Mouse (Mus musculus) spleen, adult 18-20 months (tissue): ENCODE measurements around the gene Dok1.
A peak's percentile ranks its signal among the peaks of the same experiment; 100 is the strongest.

Source experiments
- DNase-seq, 2 experiments: peaks; one replicate each; pipeline ENCODE4 v3.0.0; 2022; ENCODE audit warnings: mixed read lengths in 2 of 2

Gene Dok1

DNA sequence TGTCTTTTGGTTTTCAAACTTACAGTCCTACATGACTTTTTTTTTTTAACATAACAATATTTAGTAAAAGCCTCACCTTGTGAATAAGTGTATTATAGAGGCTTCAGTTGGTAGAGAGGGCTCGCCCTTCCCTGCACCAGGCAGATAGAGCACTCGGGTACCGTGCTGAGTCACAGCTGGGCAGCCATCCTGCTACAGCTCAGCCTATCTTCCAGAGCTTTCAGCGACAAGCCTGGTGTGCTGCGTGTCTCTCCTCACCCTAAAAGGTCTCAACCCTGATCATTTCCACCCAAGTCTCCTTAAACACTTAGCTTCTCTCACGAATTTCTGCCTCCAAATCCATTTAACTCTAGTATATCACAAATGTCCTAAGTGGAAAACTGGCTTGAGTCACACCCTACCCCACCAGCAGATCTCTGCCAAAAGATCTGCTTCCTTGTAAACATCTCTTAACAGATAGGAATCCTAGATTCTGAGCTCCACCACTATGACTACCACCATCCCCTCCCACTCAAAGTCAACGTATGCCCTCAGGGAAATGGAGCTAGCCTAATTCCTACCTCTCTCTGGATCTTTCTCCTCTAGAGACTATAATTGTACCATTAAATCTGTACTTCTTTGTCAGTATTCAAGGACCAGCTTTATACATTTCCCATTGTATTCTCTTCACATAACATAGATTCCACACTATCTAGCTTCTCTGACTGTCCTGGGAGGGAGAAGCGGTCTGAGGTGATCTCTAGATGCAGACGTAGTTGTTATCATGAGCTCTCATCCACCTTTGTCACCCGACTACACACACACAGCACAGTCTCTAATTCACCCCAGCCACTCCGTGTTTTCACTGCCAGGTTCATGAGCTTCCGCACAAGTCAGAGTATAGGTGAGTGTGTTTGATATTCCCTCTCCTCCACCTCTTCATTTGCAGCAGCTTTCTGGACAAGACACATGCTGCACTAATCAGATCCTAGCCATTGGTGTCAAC, 18.5 kb downstream of the Dok1 start:
- DNase-seq = no peak

DNA sequence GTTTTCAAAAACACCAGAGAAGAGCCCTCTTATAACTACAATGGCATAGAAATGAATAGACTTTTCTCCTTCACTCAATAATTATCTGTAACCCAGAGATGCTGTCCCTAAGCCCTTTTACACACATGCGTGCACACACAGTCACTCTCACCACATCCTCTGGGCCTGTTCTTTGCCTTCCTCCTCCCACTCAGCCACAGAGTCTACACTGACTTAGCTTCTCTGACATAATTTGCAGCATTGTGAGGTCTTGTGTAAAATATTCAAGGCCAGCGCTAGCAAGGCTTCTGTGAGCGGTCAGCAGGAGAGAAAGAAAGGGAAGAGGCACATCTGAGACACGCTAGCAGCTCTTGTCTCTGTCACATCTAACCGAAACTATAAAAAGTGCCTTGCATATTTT, 19.8 kb downstream of the Dok1 start:
- no peak for DNase-seq

DNA sequence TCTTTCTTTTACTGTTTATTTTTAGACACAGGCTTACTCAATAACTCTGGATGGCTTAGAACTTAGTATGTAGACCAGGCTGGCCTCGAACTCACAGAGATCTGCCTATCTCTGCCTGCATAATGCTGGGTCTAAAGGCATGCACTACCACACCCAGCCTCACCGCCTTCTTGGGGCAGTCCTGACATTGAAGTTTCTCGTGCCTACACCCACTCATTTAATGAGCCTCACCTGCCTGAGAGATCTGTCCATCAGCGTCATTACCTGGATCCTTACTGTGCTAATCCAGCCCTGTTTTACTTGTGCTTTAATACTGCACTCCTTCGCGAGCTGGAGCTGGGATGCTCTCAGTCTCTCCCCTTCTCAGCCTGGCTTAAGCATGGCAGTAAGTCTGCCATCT, 21.5 kb downstream of the Dok1 start:
- no peak for DNase-seq

DNA sequence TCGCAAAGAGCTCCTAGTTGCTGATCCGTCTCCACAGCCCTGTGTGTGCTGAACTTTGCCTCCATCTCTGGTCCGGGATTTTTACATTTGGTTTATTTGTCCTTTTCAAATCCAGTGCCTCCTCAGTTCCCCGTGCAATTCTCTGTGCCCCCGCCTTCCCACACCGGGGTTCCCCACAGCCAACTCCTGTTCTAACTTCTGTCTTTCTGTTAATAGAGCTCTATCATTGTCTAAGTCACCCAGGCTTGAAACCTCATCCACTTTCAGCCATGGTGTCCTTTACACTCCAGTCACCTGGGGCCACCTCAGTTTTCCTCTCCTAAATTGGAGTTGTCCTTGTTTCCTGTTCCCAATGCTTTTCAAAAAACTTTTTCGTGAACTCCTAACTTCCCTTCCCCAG, 22.0 kb downstream of the Dok1 start:
- no peak for DNase-seq

DNA sequence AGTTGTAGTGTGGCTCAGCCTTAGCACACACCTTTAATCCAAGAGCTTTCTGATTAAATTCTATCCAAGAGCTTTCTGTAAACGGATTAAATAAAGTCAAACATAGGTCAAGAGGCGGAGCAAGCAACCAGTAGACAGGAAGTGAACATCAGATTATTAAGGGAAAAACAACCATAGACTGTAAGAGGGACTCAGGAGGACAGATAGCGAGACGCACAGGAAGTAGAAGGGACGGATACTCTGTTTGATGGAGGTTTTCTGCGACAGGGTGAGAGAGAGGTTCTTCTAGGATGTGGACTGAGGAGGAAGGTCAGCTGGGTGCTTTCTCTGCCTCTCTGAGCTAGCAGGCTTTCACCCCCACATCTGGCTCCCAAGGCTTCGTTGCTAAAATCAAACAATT, 23.3 kb downstream of the Dok1 start:
- no peak for DNase-seq

DNA sequence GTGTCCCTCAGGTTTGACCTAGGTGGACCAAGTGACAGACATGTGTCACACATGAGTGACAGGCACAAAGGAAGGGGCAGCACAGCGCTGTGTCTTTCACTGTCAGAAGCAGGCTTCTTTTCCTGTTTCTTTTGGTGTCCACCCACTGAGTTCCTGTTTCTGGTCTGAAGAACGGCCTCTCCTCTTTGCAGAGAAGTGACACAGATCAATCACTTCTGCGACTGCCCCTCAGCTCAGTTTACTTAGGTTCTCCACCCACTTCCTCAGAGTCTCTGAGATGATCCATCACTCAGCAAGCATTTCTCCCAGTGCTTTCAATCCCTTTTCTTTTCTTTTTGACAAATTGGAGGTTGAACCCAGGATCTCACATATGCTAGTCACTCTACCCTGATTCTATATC, 24.6 kb downstream of the Dok1 start:
- no peak for DNase-seq

DNA sequence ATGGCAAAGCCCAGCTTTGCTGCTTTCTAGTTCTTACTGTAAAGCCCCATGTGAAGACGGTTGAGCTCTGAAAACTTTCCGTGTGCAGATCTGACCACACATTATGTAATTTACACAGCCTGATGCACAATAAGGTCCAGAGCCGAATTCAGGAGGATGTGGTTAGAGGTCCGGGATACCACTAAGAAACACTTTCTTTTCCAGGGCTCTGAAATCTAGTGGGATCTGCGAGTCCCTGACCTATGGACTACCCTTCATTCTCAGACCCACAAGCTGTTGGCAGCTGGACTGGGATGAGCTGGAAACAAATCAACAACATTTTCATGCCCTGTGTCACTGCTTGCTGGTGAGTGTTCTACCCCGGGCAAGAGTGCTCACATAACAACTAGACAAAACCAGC, 27.2 kb downstream of the Dok1 start:
- DNase-seq = no peak

DNA sequence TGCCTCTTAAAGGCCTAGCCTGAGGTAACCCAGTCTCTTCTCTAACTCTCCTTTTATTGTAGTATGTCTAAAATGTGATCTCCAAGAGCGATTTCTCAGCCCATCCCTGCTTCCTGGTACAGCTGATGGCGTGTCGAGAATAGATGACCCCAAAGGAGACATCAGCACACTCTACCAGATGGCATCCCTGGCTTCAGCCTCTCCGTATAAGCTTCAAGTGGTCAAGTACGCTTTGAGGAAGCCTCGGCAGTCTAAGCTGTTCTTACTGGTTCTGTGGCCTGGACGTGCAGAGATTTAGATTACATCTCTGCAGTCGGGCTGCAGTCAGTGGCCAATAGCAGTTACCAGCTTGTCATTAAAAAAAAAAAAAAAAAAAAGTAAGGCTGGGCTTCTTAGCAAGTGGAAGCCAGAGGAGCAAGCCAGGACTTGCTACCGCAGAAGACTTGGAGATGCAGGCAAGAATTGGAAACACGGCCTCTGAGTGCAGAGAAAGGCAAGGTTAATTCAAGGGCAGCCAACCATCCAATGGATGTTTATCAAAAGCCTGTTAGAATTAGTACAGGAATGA, 27.7 kb downstream of the Dok1 start:
- no peak for DNase-seq

DNA sequence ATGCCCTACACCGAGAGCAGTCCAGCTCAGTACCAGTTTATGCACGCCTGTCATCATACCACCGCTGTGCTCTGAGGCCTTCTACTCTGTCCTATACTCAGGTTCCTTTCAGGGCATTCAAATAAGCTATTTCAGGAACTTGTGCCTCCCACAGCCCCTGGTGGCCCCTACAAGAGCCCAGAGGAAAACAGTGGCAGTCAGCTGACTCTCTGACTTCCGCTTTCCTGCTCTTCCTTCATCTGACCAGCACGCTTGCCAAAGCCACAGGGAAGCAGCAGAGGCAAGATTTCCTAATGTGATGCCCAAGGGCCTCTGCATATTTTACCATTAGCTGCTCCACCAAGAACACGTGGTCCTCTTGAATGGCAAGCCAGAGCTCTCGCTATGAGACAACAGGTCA, 28.4 kb downstream of the Dok1 start:
- peak; percentile 53 to 61 for DNase-seq

DNA sequence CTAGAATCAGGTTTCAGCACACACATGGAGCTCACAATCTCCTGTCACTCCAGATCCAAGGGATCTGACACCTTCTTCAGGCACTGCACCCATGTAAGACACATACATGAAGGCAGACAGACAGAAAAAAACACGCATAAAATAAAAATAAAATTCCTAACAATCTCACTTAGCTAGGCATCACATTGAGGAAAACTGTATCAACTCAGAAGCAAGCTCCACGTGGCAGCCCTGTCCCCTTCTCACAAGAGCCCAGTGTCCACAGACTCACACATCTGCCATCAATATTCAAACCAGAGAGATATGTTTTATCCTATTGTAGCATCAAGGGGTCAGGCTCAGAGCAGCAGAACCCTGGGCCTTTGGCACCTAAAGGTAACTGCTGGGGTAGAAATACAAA, 29.0 kb downstream of the Dok1 start:
- no peak for DNase-seq

DNA sequence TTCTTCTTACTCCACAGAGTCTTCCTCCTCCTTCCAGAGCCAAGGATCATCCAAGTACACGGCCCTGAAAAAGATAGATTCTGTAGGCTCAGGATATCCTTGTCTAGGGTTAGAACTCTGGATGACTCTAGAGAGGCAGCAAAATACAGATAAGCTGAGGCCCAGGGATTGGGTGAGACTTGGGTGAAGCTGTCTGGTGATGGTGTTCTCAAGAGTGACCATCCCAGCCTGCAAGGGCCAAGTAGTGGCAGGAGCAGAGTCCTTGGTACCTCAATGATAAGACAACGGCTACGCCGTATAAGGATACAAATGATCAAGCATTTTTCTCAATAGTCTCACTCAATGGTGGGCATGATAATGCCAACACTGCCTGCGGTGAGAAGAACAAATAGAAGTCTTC, 29.4 kb downstream of the Dok1 start:
- DNase-seq = no peak

DNA sequence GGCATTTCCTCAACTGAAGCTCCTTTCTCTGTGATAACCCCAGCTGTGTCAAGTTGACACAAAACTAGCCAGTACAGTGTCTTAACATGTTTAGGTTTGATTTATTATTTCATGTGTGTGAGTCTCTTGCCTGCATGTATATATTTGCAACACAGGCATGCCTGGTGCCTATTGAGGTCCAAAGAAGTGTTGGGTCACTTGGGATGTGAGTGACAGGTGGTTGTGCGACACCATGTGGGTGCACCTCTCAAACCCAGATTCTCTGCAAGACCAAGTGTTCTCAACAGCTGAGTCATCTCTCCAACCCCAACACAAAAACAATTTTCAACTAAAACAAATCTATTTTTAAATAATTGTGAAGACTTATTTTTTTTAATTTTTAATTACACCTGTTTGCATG, 30.2 kb downstream of the Dok1 start:
- DNase-seq = no peak

DNA sequence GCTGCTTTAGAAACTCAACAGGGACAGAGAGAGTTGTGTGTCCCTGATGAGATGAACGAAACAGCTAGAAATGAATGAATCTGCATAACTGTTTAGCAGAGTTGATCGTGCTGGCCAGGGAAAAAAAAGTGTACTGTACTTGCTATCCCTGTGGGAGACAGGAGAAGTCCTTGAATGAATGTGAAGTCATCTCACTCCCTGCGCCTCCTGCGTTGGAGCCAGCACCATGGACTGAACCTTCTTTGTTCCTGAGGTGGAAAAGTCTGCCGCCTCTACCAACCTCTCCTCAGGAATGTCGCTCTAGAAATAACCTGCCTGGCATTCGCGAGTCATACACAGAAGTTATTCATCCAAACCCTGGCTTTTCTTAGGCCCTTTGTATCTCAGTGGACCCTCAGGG, 33.3 kb downstream of the Dok1 start:
- no peak for DNase-seq

DNA sequence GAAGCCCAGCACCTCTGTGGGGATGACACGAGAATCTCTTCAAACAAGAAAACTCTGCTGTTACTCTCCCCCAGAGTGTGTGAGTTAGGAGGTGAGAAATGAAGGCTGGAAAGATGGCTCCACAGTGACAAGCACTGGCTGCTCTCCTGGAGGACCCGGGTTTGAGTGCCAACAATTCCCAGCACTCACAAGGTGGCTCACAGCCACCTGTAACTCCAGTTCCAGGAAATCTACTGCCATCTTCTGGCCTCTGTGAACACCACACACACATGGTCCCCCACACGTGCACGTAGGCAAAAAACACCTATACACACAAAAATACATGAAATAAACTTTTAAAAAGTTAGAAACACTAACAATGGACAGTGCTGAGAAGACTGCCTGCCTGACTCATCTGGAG, 34.9 kb downstream of the Dok1 start:
- no peak for DNase-seq

DNA sequence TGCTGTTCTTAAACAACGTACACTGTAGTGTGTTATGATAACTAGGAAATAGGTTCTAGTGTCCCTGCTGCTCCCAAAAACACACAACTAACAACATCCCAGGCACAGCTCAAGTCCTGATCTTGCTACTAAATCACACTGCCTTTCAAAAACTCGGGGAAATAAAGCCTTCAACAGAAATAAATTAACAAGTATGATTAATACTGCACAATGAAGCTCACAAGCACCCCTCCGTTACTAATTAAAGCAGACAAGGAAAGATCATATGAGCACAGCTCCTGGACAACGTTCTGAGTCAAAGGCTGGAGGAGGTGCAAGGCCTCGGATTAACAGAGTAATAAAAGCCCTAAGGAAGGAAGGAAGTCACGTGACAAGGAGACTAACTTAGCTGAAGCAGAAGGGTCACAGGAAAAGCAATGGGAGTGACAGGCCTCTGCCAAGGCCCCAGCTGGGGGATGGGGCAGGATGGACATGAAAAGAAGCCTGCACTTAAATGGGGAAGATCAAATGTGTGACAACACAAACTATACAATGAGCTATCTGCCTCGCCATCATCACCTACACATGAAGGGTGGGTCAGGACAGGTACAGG, 35.7 kb downstream of the Dok1 start:
- no peak for DNase-seq

DNA sequence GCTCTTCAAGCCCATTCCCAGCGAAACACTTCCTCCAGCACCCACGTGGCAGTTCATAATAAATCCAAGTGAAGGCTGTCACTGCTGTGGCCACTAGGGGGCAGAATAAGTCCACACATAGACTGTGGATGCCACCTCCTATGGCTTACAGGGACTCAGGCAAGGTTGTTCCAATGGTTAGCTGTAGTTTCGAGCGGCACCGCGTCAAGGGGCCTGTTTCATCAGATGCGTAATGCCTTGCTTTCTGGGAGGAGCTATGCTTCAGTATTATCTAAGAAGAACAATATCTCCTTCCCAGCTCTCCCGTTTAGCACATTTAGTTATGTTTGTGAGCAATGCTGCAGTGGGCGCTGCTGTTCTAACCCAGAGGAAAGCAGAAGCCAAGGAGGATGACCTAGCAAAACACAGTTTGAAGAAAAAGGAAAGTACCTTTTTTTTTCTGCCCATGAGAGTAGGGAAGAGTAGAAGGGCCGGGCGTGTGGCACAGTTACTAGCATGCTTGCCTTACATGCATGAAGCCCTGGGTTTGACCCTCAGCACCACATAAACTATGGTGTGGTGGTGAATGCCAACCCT, 36.4 kb downstream of the Dok1 start:
- DNase-seq = peak; percentile 77 to 82

DNA sequence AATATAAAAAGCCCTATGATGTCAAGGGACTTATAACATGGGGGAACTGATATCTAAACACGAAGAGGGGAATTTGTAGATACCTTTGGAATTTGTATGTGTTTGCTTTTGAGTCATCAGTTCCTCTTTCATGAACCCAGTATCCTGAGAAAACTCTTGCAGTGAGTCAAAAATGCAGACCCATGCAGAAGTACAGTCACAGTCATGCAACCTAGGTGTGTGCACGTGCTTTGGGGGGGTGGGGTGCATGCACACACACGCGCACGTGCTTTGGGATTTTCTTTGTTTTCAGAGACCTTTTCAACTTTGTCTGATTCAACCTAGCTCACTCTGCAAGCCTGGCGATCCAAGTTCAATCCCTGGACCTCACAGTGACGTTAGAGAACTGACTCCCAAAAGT, 38.9 kb downstream of the Dok1 start:
- no peak for DNase-seq

DNA sequence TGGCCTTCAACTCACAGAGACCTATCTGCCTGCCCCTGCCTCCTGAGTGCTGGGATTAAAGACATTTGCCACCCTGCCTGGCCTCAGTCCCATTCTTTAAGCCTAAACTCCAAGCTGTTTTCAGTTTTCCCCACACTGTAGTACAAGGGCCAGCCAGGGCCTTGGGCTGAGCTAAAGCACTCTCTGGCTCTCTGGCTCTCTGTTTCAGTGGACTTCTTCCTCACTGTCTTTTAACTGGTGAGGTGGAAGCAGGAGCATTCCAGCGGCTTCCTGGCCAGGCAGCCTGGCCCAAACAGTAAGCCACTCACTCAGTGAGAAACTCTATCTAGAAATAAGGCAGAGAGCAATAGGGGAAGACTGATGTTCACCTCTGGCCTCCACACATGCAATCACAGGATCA, 39.6 kb downstream of the Dok1 start:
- DNase-seq = no peak

DNA sequence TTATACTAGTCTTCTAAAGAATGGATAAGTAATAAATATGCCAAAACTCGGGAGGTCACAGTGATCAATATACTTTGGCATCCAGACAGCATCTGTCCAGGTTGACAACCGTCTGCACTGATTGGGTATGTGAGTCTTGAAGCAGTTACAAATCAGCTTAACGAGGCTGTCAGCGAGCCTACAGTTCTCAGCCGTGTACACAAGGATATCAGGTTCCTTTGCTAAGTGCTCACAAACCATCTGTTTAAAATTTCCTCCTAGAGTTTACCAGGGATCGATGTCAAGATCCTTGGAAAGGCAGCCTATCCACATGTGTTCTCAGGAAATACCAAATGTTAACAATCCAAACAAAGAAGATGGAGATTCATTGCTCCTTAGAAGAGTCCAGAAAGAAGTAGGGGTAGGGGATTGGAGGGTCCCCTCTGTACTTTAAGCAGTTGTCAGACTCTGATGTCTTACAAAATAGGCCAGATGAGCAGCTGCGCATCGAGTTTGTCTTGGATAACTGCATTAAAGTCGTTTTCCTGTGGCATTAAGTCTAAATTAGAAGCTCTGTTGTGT, 45.8 kb downstream of the Dok1 start:
- no peak for DNase-seq
